Mouse (Mus musculus) large intestine, adult 2 months (tissue): ENCODE data around the gene Olfr206. TPM values are rescaled to one million over a fixed set of nuclear protein-coding genes. Genes with fewer than 3 reads are reported as not detected.
"Not testable (repeated sequence)": the region's sequence is repeated elsewhere in the genome, so short reads cannot be mapped to it uniquely, and the experiment has no call there.

Experiments used
- DNase-seq: peaks from one replicate; pipeline ENCODE4 v3.0.0-alpha.2; 2012; ENCODE audit warnings: low read depth, low spot score
- WGBS: fragments of 180-500 bp; shearing (Covaris S2); methylation state at CpG from one replicate; pipeline ENCODE4 v1.1.7; 2018; 5-methylcytosine and 5-hydroxymethylcytosine counted together
- polyA plus RNA-seq: library from polyadenylated mRNA; depleted of rRNA; stranded (reverse); fragments of >200 nt; gene quantifications from 2 replicates; pipeline ENCODE4 v1.2.3, GENCODE M21; 2012; rRNA removed

The Olfr206 gene
- not detected in 2 replicates for polyA plus RNA-seq

DNA sequence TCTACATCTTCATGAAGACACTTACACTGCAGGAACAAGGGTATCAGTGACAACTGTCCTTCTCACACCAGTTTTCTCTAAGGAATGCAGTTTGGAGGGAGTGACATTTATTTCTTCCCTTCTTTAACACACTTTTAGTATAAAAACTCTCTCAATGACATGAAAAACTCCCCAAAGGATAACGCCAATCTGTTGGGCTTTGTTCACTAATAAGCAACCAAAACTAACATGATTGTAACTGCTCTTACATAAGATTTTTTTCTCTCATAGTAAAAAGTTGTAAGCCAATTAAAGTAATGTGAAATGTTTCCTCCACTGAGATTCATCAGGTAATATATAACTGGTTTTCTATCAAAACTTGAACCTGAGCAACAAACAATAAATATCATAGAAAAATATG is at the start of gene Olfr206:
TSS of gene Olfr206 (minus strand) at position 101 of the 400 bp plus-strand sequence.
- 70% methylated on average over 1 of the region's 1 CpGs for WGBS
- no peak for DNase-seq

DNA sequence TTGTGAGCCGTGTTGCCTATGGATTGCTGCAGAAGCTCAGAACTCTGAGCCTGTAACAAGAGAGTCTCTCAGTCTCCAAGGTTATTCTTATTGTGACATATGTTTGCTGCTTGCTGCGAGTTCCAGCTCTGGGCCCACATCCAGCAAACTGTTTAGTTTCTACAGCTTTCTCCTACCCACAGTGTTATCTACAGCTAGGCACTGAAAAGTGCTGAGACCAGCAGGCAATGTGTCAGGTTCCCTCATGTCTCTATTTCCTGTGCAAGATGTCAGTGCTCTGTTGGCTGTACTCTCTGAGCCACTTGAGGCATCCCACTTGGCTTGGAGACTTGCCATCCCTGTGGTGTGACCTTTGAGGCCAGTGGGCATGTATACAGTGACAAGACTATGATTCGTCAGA is 44.3 kb upstream of the Olfr206 start:
- no peak for DNase-seq
- 56% methylated on average over 3 of the region's 3 CpGs for WGBS

DNA sequence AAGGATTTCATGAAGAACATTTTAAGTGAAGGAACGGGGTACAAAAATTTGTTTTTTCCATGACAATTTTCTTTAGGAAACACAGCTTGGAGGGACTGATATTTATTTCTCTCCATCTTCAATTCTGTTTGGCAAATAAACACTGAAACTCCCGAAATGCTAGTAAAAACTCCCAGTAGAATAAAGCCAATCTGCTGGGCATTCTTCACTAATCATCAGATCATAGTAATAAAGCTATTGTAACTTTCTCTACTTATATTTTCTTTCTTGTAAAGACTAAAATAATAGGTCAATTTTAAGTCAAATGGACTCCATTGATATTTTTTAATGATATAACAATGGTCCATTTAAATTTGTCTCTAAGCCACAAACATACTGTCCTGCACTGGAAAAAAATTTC is 14.8 kb upstream of the Olfr206 start, which contains the start of gene Olfr209:
TSS of gene Olfr209 (minus strand) at position 101 of the 400 bp plus-strand sequence.
- DNase-seq = no peak
- 77% methylated on average over 2 of the region's 2 CpGs for WGBS

DNA sequence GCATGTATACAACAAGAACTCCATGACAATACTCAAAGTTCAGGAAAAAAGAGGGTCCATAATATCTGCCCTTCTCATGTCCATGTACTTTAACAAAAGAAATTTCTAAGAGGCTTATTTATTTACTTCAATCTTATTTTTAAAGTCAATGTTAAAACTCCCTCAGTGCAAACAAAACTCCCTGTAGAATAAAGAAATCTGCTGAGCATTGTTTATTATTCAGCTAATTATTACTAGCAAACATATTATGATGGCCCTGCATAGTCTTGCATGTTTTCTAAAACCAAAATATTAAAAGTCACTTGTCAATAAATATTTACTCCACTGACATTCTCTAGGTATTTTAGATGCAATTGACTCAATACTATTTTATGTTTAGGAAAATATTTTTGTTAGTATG is 18.0 kb downstream of the Olfr206 start, which contains the start of gene Olfr205:
TSS of gene Olfr205 (minus strand) at position 101 of the 400 bp plus-strand sequence.
- DNase-seq = no peak

DNA sequence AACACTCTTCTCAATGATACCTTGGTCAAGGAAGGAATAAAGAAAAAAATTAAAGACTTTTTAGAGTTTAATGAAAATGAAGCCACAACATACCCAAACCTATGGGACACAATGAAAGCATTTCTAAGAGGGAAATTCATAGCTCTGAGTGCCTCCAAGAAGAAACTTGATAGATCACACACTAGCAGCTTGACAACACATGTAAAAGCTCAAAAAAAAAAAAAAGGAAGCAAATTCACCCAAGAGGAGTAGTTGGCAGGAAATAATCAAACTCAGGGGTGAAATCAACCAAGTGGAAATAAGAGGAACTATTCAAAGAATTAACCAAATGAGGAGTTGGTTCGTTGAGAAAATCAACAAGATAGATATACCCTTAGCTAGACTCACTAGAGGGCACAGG is 25.8 kb downstream of the Olfr206 start:
- not testable (repeated sequence) for DNase-seq
- 25% methylated on average over 1 of the region's 1 CpGs for WGBS

DNA sequence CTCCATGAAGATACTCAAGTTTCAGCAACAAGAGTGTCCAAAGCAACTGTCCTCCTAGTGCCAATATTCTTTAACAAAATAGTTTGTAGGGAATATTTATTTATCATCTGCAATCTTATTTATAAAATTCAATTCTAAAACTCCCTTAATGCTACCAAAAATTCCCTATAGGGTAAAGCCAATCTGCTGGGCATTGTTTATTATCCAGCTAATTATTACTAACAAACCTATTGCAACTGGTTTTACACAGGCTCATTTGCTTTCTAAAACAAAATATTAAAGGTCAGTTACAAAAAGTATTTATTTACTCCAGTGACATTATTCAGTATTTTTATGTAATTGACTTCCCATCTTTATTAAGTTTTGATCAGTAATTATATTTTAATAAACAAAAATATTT is 30.9 kb downstream of the Olfr206 start, which contains the start of gene Olfr204:
TSS of gene Olfr204 (minus strand) at position 101 of the 400 bp plus-strand sequence.
- no peak for DNase-seq

DNA sequence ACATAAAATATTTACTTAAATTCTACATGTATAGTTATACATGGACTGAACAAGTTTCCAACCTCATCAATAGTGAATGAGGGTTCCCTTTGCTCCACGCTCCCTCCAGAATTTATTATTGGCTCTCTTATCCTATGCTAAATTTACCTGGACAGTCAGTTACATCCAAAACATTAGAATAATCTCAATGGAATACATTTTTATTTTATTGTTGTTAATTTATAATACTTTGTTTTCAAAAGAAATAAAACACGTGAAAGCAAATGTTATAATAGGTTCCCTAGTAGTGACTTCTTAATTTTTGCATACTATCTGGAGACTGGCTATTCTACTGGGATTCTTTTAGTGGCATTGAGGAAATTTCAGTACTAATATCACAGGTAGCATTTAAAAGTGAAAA is 50.5 kb downstream of the Olfr206 start, which contains the start of gene Olfr203:
TSS of gene Olfr203 (plus strand) at position 301 of the 400 bp plus-strand sequence.
- WGBS = 86% methylated on average over 2 of the region's 2 CpGs
- DNase-seq = no peak

Other genes starting within 250 kb of the Olfr206 start
- gene Olfr193, start 237.4 kb downstream of the Olfr206 start, polyA plus RNA-seq = not detected in 2 replicates
- not detected in 2 replicates for gene Olfr194, start 228.2 kb downstream of the Olfr206 start, polyA plus RNA-seq
- gene Olfr195, start 202.2 kb downstream of the Olfr206 start, polyA plus RNA-seq = not detected in 2 replicates
- gene Olfr196, start 178.8 kb downstream of the Olfr206 start, polyA plus RNA-seq = not detected in 2 replicates
- not detected in 2 replicates for gene Olfr198, start 145.7 kb downstream of the Olfr206 start, polyA plus RNA-seq
- gene Olfr199, start 129.5 kb downstream of the Olfr206 start, polyA plus RNA-seq = not detected in 2 replicates
- gene Olfr201, start 76.6 kb downstream of the Olfr206 start, polyA plus RNA-seq = not detected in 2 replicates
- not detected in 2 replicates for gene Olfr202, start 62.5 kb downstream of the Olfr206 start, polyA plus RNA-seq
- not detected in 2 replicates for gene Olfr203, start 50.4 kb downstream of the Olfr206 start, polyA plus RNA-seq
- not detected in 2 replicates for gene Olfr204, start 31.0 kb downstream of the Olfr206 start, polyA plus RNA-seq
- not detected in 2 replicates for gene Olfr205, start 18.1 kb downstream of the Olfr206 start, polyA plus RNA-seq
- gene Olfr209, start 14.7 kb upstream of the Olfr206 start, polyA plus RNA-seq = not detected in 2 replicates
- gene Gabrr3, start 58.1 kb upstream of the Olfr206 start, polyA plus RNA-seq = not detected in 2 replicates
- gene Riox2, start 122.5 kb upstream of the Olfr206 start, polyA plus RNA-seq = 5.7 and 5.8 TPM in 2 replicates